28 mouse cellular contexts compared by ENCODE assay signal in genomic region chr16:58377170-58377569, GRCm38 (mm10). TPM values are rescaled to one million over a fixed set of nuclear protein-coding genes. Genes with fewer than 3 reads are reported as not detected.
A peak's percentile ranks its signal among the peaks of the same experiment; 100 is the strongest.
DNase-seq lines count a peak whose midpoint lies in the region; ATAC-seq and TF ChIP-seq lines count a peak whose summit lies in the region.
"Had no signal": no experiment of that assay in that cellular context is flagged by ENCODE, and none has a peak within 500 bp of the region (broad histone marks: within the 10 kb centered on the region; RNA-seq: fewer than 3 reads in every experiment).

No protein-coding gene starts in this region.

- H3K4me1 ChIP-seq in lung, embryonic 14.5 days (ENCODE audit: insufficient read depth), result no peaks in the 10 kb centered on the region
- no peaks in the 10 kb centered on the region for H3K4me1 ChIP-seq in lung, adult 2 months (ENCODE audit: control insufficient read depth, insufficient read depth, low read length)
- H3K4me1 ChIP-seq: forebrain, embryonic 12.5 days; hindbrain, embryonic 12.5 days; intestine, embryonic 15.5 days; megakaryocyte, embryonic 14.5 days; midbrain, embryonic 12.5 days; stomach, embryonic 15.5 days had no signal

- no peaks in the 10 kb centered on the region for H3K9me3 ChIP-seq in lung, embryonic 14.5 days (ENCODE audit: low read depth, low read length)
- H3K9me3 ChIP-seq: forebrain, embryonic 12.5 days; hindbrain, embryonic 12.5 days; intestine, embryonic 15.5 days; megakaryocyte, embryonic 14.5 days; midbrain, embryonic 12.5 days; stomach, embryonic 15.5 days had no signal

- H3K27me3 ChIP-seq in lung, embryonic 14.5 days (ENCODE audit: insufficient read depth, low read length), result no peaks in the 10 kb centered on the region
- H3K27me3 ChIP-seq: forebrain, embryonic 12.5 days; hindbrain, embryonic 12.5 days; intestine, embryonic 15.5 days; midbrain, embryonic 12.5 days; stomach, embryonic 15.5 days had no signal

- H3K27ac ChIP-seq in gastrocnemius, adult 2 months, result peak overlapping the region; percentile 44
- H3K27ac ChIP-seq in lung, embryonic 14.5 days (ENCODE audit: low read depth), result no peak overlapping the region
- H3K27ac ChIP-seq: forebrain, embryonic 12.5 days; hindbrain, embryonic 12.5 days; hindbrain, postnatal 0 days; intestine, embryonic 15.5 days; kidney, postnatal 0 days; liver, embryonic 14.5 days; midbrain, embryonic 12.5 days; stomach, embryonic 15.5 days had no signal

- no peaks in the 10 kb centered on the region for H3K36me3 ChIP-seq in lung, embryonic 14.5 days (ENCODE audit: insufficient read depth)
- H3K36me3 ChIP-seq: forebrain, embryonic 12.5 days; hindbrain, embryonic 12.5 days; intestine, embryonic 15.5 days; midbrain, embryonic 12.5 days; stomach, embryonic 15.5 days had no signal

- intact Hi-C loops in gastrocnemius, adult 2 months (cut with DNase I), result no loop called here

- no peak for TF ChIP-seq CTCF in gastrocnemius, adult 2 months (IDR thresholded peaks at IDR 0.05)
- TF ChIP-seq CTCF in lung, embryonic 14.5 days (IDR thresholded peaks at IDR 0.05; ENCODE audit: low read depth), result no peak
- TF ChIP-seq CTCF in lung, adult 2 months (IDR thresholded peaks at IDR 0.05; ENCODE audit: insufficient read depth, low read length), result no peak

- WGBS in lung, embryonic 14.5 days, result 31% methylated on average over 1 of the region's 1 CpGs
- 34% methylated on average over 1 of the region's 1 CpGs for WGBS in lung, adult 2 months

- peak; percentile 49; the same call in 1 of the 2 replicates for ATAC-seq in lung, embryonic 14.5 days (ENCODE audit: insufficient read depth)
- ATAC-seq: CD4-positive, CD25-positive, alpha-beta regulatory T cell, adult 4 months; forebrain, postnatal 0 days; hindbrain, postnatal 0 days; intestine, embryonic 15.5 days had no signal

- peak; percentile 56 for DNase-seq in gastrocnemius, adult 2 months
- no peak for DNase-seq in gastrocnemius, postnatal 10 days
- peak; percentile 20 for DNase-seq in lung, embryonic 14.5 days
- DNase-seq in lung, adult 2 months, result no peak
- DNase-seq in Muller cell, postnatal 12 days (ENCODE audit: inconsistent ontology term), result peak; percentile 52
- DNase-seq in gastrocnemius, postnatal 25 days, result peak; percentile 47
- DNase-seq in right cerebral cortex, adult 18-20 months, result no peak
- DNase-seq in kidney, postnatal 14 days, result no peak
- DNase-seq: adrenal gland, postnatal 14 days; cerebellum, adult 18-20 months; cerebellum, postnatal 10 days; forebrain, postnatal 0 days; kidney, adult 2 months; layer of hippocampus, adult 9-11 months; liver; lung, postnatal 4 days; right cerebral cortex, postnatal 14 days; thymus, postnatal 14 days had no signal

- no peak overlapping the region for H3K4me3 ChIP-seq in gastrocnemius, adult 2 months
- H3K4me3 ChIP-seq in lung, embryonic 14.5 days (ENCODE audit: low read depth, low read length), result no peak overlapping the region
- H3K4me3 ChIP-seq in lung, adult 2 months (replicated peaks; ENCODE audit: extremely low read depth, low read depth, low read length), result no peak overlapping the region
- H3K4me3 ChIP-seq: forebrain, embryonic 12.5 days; hindbrain, embryonic 12.5 days; intestine, embryonic 15.5 days; megakaryocyte, embryonic 14.5 days; midbrain, embryonic 12.5 days; stomach, embryonic 15.5 days had no signal

- TF ChIP-seq POLR2A in lung, adult 2 months (IDR thresholded peaks at IDR 0.05; ENCODE audit: borderline replicate concordance, extremely low read depth, low read depth, low read length), result no peak

- no peak overlapping the region for H3K9ac ChIP-seq in lung, embryonic 14.5 days
- H3K9ac ChIP-seq: forebrain, embryonic 12.5 days; forebrain, postnatal 0 days; hindbrain, embryonic 12.5 days; intestine, embryonic 15.5 days; liver, embryonic 14.5 days; midbrain, embryonic 12.5 days; stomach, embryonic 15.5 days had no signal

- H3K4me2 ChIP-seq in lung, embryonic 14.5 days, result no peak overlapping the region
- H3K4me2 ChIP-seq: forebrain, embryonic 12.5 days; hindbrain, embryonic 12.5 days; intestine, embryonic 15.5 days; midbrain, embryonic 12.5 days; stomach, embryonic 15.5 days had no signal

RNA-seq across cellular contexts. Expression of gene Dcbld2, which starts 31.1 kb away (rescaled TPM):
- total RNA-seq in gastrocnemius, adult 2 months (2021), result 1 to 10 TPM; 4.0 to 6.3 TPM
- total RNA-seq in gastrocnemius, postnatal 10 days (2021), result 10 to 100 TPM; 10.5 to 14.7 TPM
- polyA plus RNA-seq in lung, embryonic 14.5 days (2014; fragmentation: Nextera tagmentation; extraction: Ambion mirVana), result 14.2 and 17.3 TPM in 2 replicates
- 10.6 and 14.0 TPM in 2 replicates for polyA plus RNA-seq in lung, adult 2 months (2012; rRNA removed)
- 1 to 10 TPM; 4.2 to 6.9 TPM for total RNA-seq in gastrocnemius, postnatal 25 days (2021)

Comparison
In these comparisons a context has a peak if more than half of its experiments do, and no peak if none do; other contexts are left out.
1. DNase-seq: peak in gastrocnemius, adult 2 months (single experiment), lung, embryonic 14.5 days (single experiment), Muller cell, postnatal 12 days (single experiment) and gastrocnemius, postnatal 25 days (single experiment); none in gastrocnemius, postnatal 10 days (single experiment), lung, adult 2 months (single experiment), right cerebral cortex, adult 18-20 months (single experiment) and kidney, postnatal 14 days (single experiment).